Mouse (Mus musculus) limb, embryonic 13.5 days (tissue): ENCODE measurements around the gene Gm21860. TPM values are rescaled to one million over a fixed set of nuclear protein-coding genes. Genes with fewer than 3 reads are reported as not detected.
"Not testable (repeated sequence)": the region's sequence is repeated elsewhere in the genome, so short reads cannot be mapped to it uniquely, and the experiment has no call there.

Experiments used
- ATAC-seq: fragments of 200-750 bp; cut with Nextera tagmentation; 2 replicates; pipeline ENCODE4 v1.8.0; 2017; ENCODE audit warnings: low read depth, moderate number of reproducible peaks, moderate TSS enrichment; ENCODE audit not compliant: low FRiP score
- H3K27ac ChIP-seq: fragments of 300-500 bp; sonication (generic); 2 replicates; pipeline ENCODE4 v1.5.1; 2015; ENCODE audit warnings: inconsistent platforms, mild to moderate bottlenecking, moderate library complexity
- H3K27me3 ChIP-seq: fragments of 300-500 bp; sonication (generic); 2 replicates; pipeline ENCODE4 v1.6.1; 2015; ENCODE audit warnings: mild to moderate bottlenecking, inconsistent platforms
- H3K36me3 ChIP-seq: fragments of 300-500 bp; sonication (generic); 2 replicates; pipeline ENCODE4 v1.6.1; 2015; ENCODE audit warnings: inconsistent platforms, mild to moderate bottlenecking, moderate library complexity
- H3K4me1 ChIP-seq: fragments of 300-500 bp; sonication (generic); 2 replicates; pipeline ENCODE4 v1.6.1; 2015; ENCODE audit warnings: inconsistent platforms
- H3K4me2 ChIP-seq: fragments of 300-500 bp; sonication (generic); replicated peaks from 2 replicates; pipeline ENCODE4 v1.6.1; 2015; ENCODE audit warnings: inconsistent platforms, mild to moderate bottlenecking, moderate library complexity
- H3K4me3 ChIP-seq: fragments of 300-500 bp; sonication (generic); 2 replicates; pipeline ENCODE4 v1.5.1; 2015; ENCODE audit warnings: moderate library complexity, mild to moderate bottlenecking, inconsistent platforms
- H3K9ac ChIP-seq: fragments of 300-500 bp; sonication (generic); 2 replicates; pipeline ENCODE4 v1.6.1; 2015; ENCODE audit warnings: mild to moderate bottlenecking, inconsistent platforms
- H3K9me3 ChIP-seq: fragments of 300-500 bp; sonication (generic); 2 replicates; pipeline ENCODE4 v1.6.1; 2016; ENCODE audit warnings: inconsistent platforms
- WGBS: fragments of 180-500 bp; shearing (Covaris S2); methylation state at CpG from one replicate; pipeline ENCODE4 v1.1.7; 2015; 5-methylcytosine and 5-hydroxymethylcytosine counted together
- polyA plus RNA-seq: library from polyadenylated mRNA; unstranded; fragments of >200 nt; fragmentation: Nextera tagmentation; extraction: Ambion mirVana; gene quantifications from 2 replicates; pipeline ENCODE4 v1.2.1, GENCODE M21; 2015

Gm21860 gene
- polyA plus RNA-seq = not detected in 2 replicates

GRCm38 (mm10) chrY:90754721-90755120 is at the start of gene Gm21860:
Gm21860 (minus strand) TSS chrY:90754821.
- H3K4me2 ChIP-seq, H3K9me3 ChIP-seq, H3K36me3 ChIP-seq, H3K9ac ChIP-seq, H3K27me3 ChIP-seq, H3K27ac ChIP-seq, ATAC-seq, H3K4me3 ChIP-seq, H3K4me1 ChIP-seq: not testable (repeated sequence)
- WGBS = no CpG with 5 or more reads among the region's 8 CpGs

GRCm38 (mm10) chrY:90784438-90784837 is 29.8 kb upstream of the Gm21860 start, which contains the start of gene Gm47283:
Gm47283 (plus strand) TSS chrY:90784738.
- H3K9me3 ChIP-seq, H3K4me3 ChIP-seq, ATAC-seq, H3K4me1 ChIP-seq, H3K27ac ChIP-seq, H3K9ac ChIP-seq, H3K4me2 ChIP-seq, H3K27me3 ChIP-seq, H3K36me3 ChIP-seq: not testable (repeated sequence)
- WGBS = no CpG with 5 or more reads among the region's 48 CpGs

- ATAC-seq, H3K4me1 ChIP-seq, H3K27ac ChIP-seq, H3K4me2 ChIP-seq, H3K27me3 ChIP-seq, H3K4me3 ChIP-seq, H3K9ac ChIP-seq: not testable (repeated sequence)
- Histone ChIP-seq H3K9me3 (peaks cover 39% of the 10 kb centered on the region), H3K36me3 (peaks cover 36% of the 10 kb centered on the region)
- 92% methylated on average over 5 of the region's 5 CpGs for WGBS
Measured at GRCm38 (mm10) chrY:90745256-90745655, 9.4 kb downstream of the Gm21860 start.

GRCm38 (mm10) chrY:90744381-90744981 is 10.1 kb downstream of the Gm21860 start:
- Histone ChIP-seq H3K27ac (peak overlapping the region; percentile 45), H3K4me2 (peak overlapping the region; percentile 23; the same call in 1 of the 2 replicates), H3K36me3 (peaks cover 44% of the 10 kb centered on the region), H3K9me3 (peaks cover 46% of the 10 kb centered on the region), H3K4me3 (peak overlapping the region; percentile 17)
- not testable (repeated sequence) for H3K9ac ChIP-seq, H3K4me1 ChIP-seq, H3K27me3 ChIP-seq
- ATAC-seq = peak; percentile 92
- 67% methylated on average over 51 of the region's 51 CpGs for WGBS

GRCm38 (mm10) chrY:90743811-90744220 is 10.8 kb downstream of the Gm21860 start:
- H3K4me2 ChIP-seq = no peak overlapping the region; the same call in 1 of the 2 replicates
- peaks cover 53% of the 10 kb centered on the region for H3K9me3 ChIP-seq
- H3K27ac ChIP-seq = no peak overlapping the region
- no peak overlapping the region for H3K9ac ChIP-seq
- H3K4me1 ChIP-seq = no peaks in the 10 kb centered on the region
- peaks cover 50% of the 10 kb centered on the region for H3K36me3 ChIP-seq
- H3K4me3 ChIP-seq = no peak overlapping the region
- 52% methylated on average over 9 of the region's 21 CpGs for WGBS
- no peak for ATAC-seq
- no peaks in the 10 kb centered on the region for H3K27me3 ChIP-seq

GRCm38 (mm10) chrY:90743053-90743810 is 11.4 kb downstream of the Gm21860 start:
- H3K9me3 ChIP-seq = peaks cover 56% of the 10 kb centered on the region
- not testable (repeated sequence) for H3K9ac ChIP-seq, ATAC-seq, H3K4me1 ChIP-seq, H3K27ac ChIP-seq, H3K4me2 ChIP-seq, H3K4me3 ChIP-seq, H3K27me3 ChIP-seq
- 83% methylated on average over 39 of the region's 46 CpGs for WGBS
- peaks cover 54% of the 10 kb centered on the region for H3K36me3 ChIP-seq

- 0 out of 2 replicates have a peak, but pooled peaks have one; percentile 2 for ATAC-seq
- not testable (repeated sequence) for H3K27ac ChIP-seq, H3K4me2 ChIP-seq, H3K4me1 ChIP-seq, H3K27me3 ChIP-seq, H3K4me3 ChIP-seq, H3K9ac ChIP-seq
- Histone ChIP-seq H3K9me3 (peaks cover 56% of the 10 kb centered on the region), H3K36me3 (peaks cover 54% of the 10 kb centered on the region)
- 87% methylated on average over 49 of the region's 49 CpGs for WGBS
Measured at GRCm38 (mm10) chrY:90742261-90743052, 12.2 kb downstream of the Gm21860 start.

- not testable (repeated sequence) for H3K9ac ChIP-seq, H3K27ac ChIP-seq, H3K4me3 ChIP-seq, H3K4me2 ChIP-seq, H3K4me1 ChIP-seq, H3K27me3 ChIP-seq
- peaks cover 54% of the 10 kb centered on the region for H3K36me3 ChIP-seq
- peak; percentile 21 for ATAC-seq
- 85% methylated on average over 42 of the region's 43 CpGs for WGBS
- H3K9me3 ChIP-seq = peaks cover 56% of the 10 kb centered on the region
Measured at GRCm38 (mm10) chrY:90741452-90742260, 13.0 kb downstream of the Gm21860 start.

GRCm38 (mm10) chrY:90741006-90741405 is 13.6 kb downstream of the Gm21860 start:
- not testable (repeated sequence) for H3K4me2 ChIP-seq, H3K27ac ChIP-seq, H3K27me3 ChIP-seq, H3K9ac ChIP-seq, H3K4me1 ChIP-seq, H3K4me3 ChIP-seq
- ATAC-seq = peak; percentile 55
- peaks cover 56% of the 10 kb centered on the region for H3K9me3 ChIP-seq
- 80% methylated on average over 38 of the region's 38 CpGs for WGBS
- peaks cover 54% of the 10 kb centered on the region for H3K36me3 ChIP-seq

- no peaks in the 10 kb centered on the region for H3K4me1 ChIP-seq
- no peak overlapping the region for H3K4me3 ChIP-seq
- H3K9ac ChIP-seq = no peak overlapping the region
- H3K9me3 ChIP-seq = peaks cover 50% of the 10 kb centered on the region
- H3K36me3 ChIP-seq = peaks cover 48% of the 10 kb centered on the region
- no peaks in the 10 kb centered on the region for H3K27me3 ChIP-seq
- WGBS = 53% methylated on average over 14 of the region's 14 CpGs
- ATAC-seq = no peak
- no peak overlapping the region for H3K27ac ChIP-seq
- no peak overlapping the region for H3K4me2 ChIP-seq
Measured at GRCm38 (mm10) chrY:90740013-90740561, 14.5 kb downstream of the Gm21860 start.

- H3K4me1 ChIP-seq, H3K27ac ChIP-seq, H3K4me3 ChIP-seq, H3K4me2 ChIP-seq, H3K27me3 ChIP-seq, H3K9ac ChIP-seq: not testable (repeated sequence)
- 57% methylated on average over 11 of the region's 11 CpGs for whole genome bisulfite sequencing
- H3K9me3 ChIP-seq = peaks cover 47% of the 10 kb centered on the region
- peak; percentile 1; the same call in 1 of the 2 replicates for ATAC-seq
- H3K36me3 ChIP-seq = peaks cover 45% of the 10 kb centered on the region
Measured at GRCm38 (mm10) chrY:90739531-90740012, 15.0 kb downstream of the Gm21860 start.
